Comparison of ENCODE assay signal across 24 mouse cellular contexts in the genomic region with DNA sequence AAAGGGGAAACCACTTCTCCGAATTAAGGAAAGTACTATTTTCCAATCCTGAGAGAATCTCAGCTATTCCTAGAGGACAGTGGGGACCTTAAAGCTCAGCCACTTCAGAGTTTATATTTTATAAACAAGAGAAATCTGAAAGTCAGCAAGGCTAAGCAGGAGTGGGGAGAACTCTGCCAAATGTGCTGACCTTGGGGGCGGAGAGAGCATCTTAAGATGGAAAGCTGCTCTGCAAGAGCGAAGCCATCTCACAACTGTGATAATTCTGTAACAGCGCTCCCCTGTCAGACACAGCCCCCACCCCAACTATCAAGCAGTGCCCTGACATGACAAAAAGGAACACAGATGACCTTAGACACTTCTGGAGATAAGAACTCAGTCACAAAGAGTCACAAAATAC. TPM values are rescaled to one million over a fixed set of nuclear protein-coding genes. Genes with fewer than 3 reads are reported as not detected.
DNase-seq lines count a peak whose midpoint lies in the region; ATAC-seq lines count a peak whose summit lies in the region.
"Had no signal": no experiment of that assay in that cellular context is flagged by ENCODE, and none has a peak within 500 bp of the region (broad histone marks: within the 10 kb centered on the region; RNA-seq: fewer than 3 reads in every experiment).

No protein-coding gene starts in this region.

- H3K27me3 ChIP-seq in kidney, embryonic 15.5 days, result no peaks in the 10 kb centered on the region
- H3K27me3 ChIP-seq: CH12.LX; embryonic facial prominence, embryonic 15.5 days; heart, embryonic 13.5 days; hindbrain, embryonic 13.5 days; limb, embryonic 13.5 days; liver, embryonic 15.5 days; midbrain, embryonic 12.5 days; neural tube, embryonic 12.5 days had no signal

- peaks cover 9% of the 10 kb centered on the region; the same call in 1 of the 2 replicates for H3K4me1 ChIP-seq in kidney, embryonic 15.5 days
- H3K4me1 ChIP-seq: midbrain, embryonic 12.5 days; neural tube, embryonic 12.5 days had no signal

- no peak for ATAC-seq in kidney, embryonic 15.5 days (replicated peaks; ENCODE audit: low FRiP score)
- ATAC-seq: forebrain, embryonic 16.5 days; inflammation-experienced regulatory T-cells, adult 6 months had no signal

- H3K9me3 ChIP-seq in kidney, embryonic 15.5 days (replicated peaks), result no peaks in the 10 kb centered on the region
- H3K9me3 ChIP-seq: embryonic facial prominence, embryonic 15.5 days; heart, embryonic 13.5 days; hindbrain, embryonic 13.5 days; limb, embryonic 13.5 days; liver, embryonic 15.5 days; midbrain, embryonic 12.5 days; neural tube, embryonic 12.5 days had no signal

- no peaks in the 10 kb centered on the region for H3K36me3 ChIP-seq in kidney, embryonic 15.5 days
- H3K36me3 ChIP-seq: embryonic facial prominence, embryonic 15.5 days; heart, embryonic 13.5 days; hindbrain, embryonic 13.5 days; limb, embryonic 13.5 days; liver, embryonic 15.5 days; midbrain, embryonic 12.5 days; neural tube, embryonic 12.5 days had no signal

- H3K27ac ChIP-seq in kidney, embryonic 15.5 days, result no peak overlapping the region
- H3K27ac ChIP-seq: embryonic facial prominence, embryonic 15.5 days; heart, embryonic 13.5 days; hindbrain, embryonic 13.5 days; layer of hippocampus, adult 2 months; limb, embryonic 13.5 days; liver, embryonic 15.5 days; macrophage; midbrain, embryonic 12.5 days; neural tube, embryonic 12.5 days had no signal

- no peak overlapping the region for H3K9ac ChIP-seq in kidney, embryonic 15.5 days
- H3K9ac ChIP-seq: embryonic facial prominence, embryonic 15.5 days; heart, embryonic 13.5 days; hindbrain, embryonic 13.5 days; limb, embryonic 13.5 days; liver, embryonic 15.5 days; midbrain, embryonic 12.5 days; neural tube, embryonic 12.5 days had no signal

- WGBS in kidney, embryonic 15.5 days, result 66% methylated on average over 4 of the region's 4 CpGs

- no peak overlapping the region for H3K4me3 ChIP-seq in kidney, embryonic 15.5 days (replicated peaks)
- H3K4me3 ChIP-seq: embryonic facial prominence, embryonic 15.5 days; heart, embryonic 13.5 days; hindbrain, embryonic 13.5 days; layer of hippocampus, adult 2 months; limb, embryonic 13.5 days; liver, embryonic 15.5 days; midbrain, embryonic 12.5 days; neural tube, embryonic 12.5 days had no signal

- peak; percentile 48 to 54 for DNase-seq in adrenal gland, postnatal 36 days
- no peak for DNase-seq in adrenal gland, postnatal 4 days (ENCODE audit: low spot score in 2 of 2)
- peak; percentile 40 for DNase-seq in kidney, adult 9 months
- DNase-seq in ovary, adult 18-20 months (ENCODE audit: low spot score), result peak; percentile 82
- no peak for DNase-seq in ovary, postnatal 10 days (ENCODE audit: low spot score)
- DNase-seq in frontal cortex, adult 2 months (ENCODE audit: extremely low spot score in 1 of 2, low spot score in 1 of 2), result no peak
- DNase-seq: cerebellum, adult 11-12 months; cerebellum, postnatal 14 days; layer of hippocampus, postnatal 36 days; right cerebral cortex, postnatal 14 days; thymus, adult 2 months had no signal

- no peak overlapping the region for H3K4me2 ChIP-seq in kidney, embryonic 15.5 days
- H3K4me2 ChIP-seq: embryonic facial prominence, embryonic 15.5 days; heart, embryonic 13.5 days; hindbrain, embryonic 13.5 days; limb, embryonic 13.5 days; liver, embryonic 15.5 days; midbrain, embryonic 12.5 days; neural tube, embryonic 12.5 days had no signal

RNA-seq across cellular contexts. Expression of a gene that starts 13.6 kb away (rescaled TPM):
- 10 to 100 TPM; 55.5 to 76.6 TPM for total RNA-seq in adrenal gland, postnatal 36 days (2021)
- 10 to 100 TPM; 34.3 to 36.1 TPM for total RNA-seq in adrenal gland, postnatal 4 days (2021)
- 1.2 TPM in 2 replicates for polyA plus RNA-seq in kidney, embryonic 15.5 days (2015; fragmentation: Nextera tagmentation; extraction: Ambion mirVana)
- 18.3 and 21.6 TPM in 2 replicates for polyA plus RNA-seq in frontal cortex, adult 2 months (2012; rRNA removed)

Comparison
In these comparisons a context has a peak if more than half of its experiments do, and no peak if none do; other contexts are left out.
1. DNase-seq: peak in adrenal gland, postnatal 36 days (2 of 2), kidney, adult 9 months (single experiment) and ovary, adult 18-20 months (single experiment); none in adrenal gland, postnatal 4 days (0 of 2), ovary, postnatal 10 days (single experiment) and frontal cortex, adult 2 months (0 of 2).